Mouse (Mus musculus): Measurements from ENCODE around the gene Tgm2. TPM values are rescaled to one million over a fixed set of nuclear protein-coding genes. Genes with fewer than 3 reads are reported as not detected.

Gene Tgm2
- polyA plus RNA-seq, 1 experiment from 2014 or later, result 8.6 TPM

DNA sequence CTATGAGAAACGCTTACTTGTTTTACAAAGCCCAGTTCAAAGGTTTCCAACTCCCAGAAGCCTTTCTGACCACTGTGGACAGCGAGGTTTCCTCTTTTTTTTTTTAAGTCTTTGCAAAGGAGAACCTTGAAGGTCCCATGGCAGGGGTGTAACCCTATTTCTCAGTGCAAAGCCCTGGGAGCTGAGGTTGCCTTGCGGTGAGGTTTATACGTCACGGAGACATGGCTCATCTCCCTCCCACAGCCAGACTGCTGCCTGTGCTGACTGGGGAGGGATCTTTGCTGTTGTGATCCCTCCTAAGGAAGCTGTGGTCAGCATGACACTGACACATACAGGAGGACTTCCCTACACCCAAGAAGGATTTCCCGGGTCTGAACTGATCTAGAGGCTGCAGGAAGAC, 13.2 kb downstream of the Tgm2 start:
- H3K27me3 ChIP-seq, result no peaks in the 10 kb centered on the region
- H3K4me3 ChIP-seq, result no peak overlapping the region
- H3K9me3 ChIP-seq, result no peaks in the 10 kb centered on the region
- no peak overlapping the region for H3K9ac ChIP-seq
- H3K4me2 ChIP-seq, result no peak overlapping the region
- H3K27ac ChIP-seq (replicated peaks), result no peak overlapping the region
- 80% methylated on average over 6 of the region's 6 CpGs for WGBS
- no peaks in the 10 kb centered on the region for H3K4me1 ChIP-seq (replicated peaks)
- no peak for ATAC-seq (ENCODE audit: low FRiP score, low read depth)
- H3K36me3 ChIP-seq, result no peaks in the 10 kb centered on the region

DNA sequence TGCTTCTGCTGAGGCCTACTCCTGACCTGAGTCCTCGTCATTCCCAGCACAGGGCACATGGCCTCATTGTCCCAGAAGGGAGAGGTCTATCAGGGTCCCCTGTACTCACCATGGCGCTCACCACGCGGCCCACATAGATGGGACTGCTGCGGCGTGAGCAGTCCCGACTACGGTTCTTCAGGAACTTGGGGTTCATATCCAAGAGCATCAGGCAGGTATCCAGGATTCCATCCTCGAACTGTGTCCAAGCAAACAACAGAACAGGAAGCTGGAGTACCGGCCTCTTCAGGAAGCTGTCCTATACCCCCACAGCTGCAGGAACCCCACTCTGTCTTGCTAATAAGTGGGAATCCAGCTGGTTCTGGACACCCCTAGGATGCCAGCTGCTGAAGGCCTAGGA, 13.9 kb downstream of the Tgm2 start:
- H3K36me3 ChIP-seq, result no peaks in the 10 kb centered on the region
- no peak for ATAC-seq (ENCODE audit: low FRiP score, low read depth)
- no peaks in the 10 kb centered on the region for H3K9me3 ChIP-seq
- no peak overlapping the region for H3K4me3 ChIP-seq
- H3K4me1 ChIP-seq (replicated peaks), result no peaks in the 10 kb centered on the region
- H3K4me2 ChIP-seq, result no peak overlapping the region
- H3K27ac ChIP-seq (replicated peaks), result no peak overlapping the region
- no peaks in the 10 kb centered on the region for H3K27me3 ChIP-seq
- no peak overlapping the region for H3K9ac ChIP-seq
- 89% methylated on average over 10 of the region's 10 CpGs for WGBS

DNA sequence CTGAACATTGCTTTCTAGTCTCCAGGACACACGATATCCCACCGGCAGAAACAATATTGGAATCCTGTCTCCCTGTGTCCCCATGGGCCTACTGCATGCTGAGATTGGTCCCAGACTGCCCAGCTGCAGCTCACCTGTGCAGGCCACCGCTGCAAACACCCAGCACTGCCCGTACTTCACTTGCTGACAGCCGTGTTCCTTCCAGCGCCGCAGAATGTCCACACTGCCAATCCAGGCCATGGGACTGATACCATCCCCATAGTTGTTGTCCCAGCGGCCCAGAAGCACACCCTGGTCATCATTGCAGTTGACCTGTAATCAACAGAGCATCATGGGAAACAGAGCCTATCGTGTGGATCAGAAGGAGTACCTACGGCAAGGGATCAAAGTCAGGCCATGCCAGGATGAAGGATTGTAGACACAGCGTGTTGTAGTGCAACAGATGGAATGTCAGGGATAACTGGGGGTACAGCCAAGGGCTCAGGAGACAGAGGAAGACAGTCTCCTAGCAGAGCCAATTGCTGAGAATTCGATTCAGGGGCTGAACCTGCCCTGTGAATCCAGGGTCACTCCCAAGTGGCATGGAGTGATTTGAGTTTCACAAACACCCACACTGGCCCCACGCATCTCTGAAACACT, 14.9 kb downstream of the Tgm2 start:
- Histone ChIP-seq H3K9ac (no peak overlapping the region), H3K4me1 (replicated peaks) (no peaks in the 10 kb centered on the region), H3K36me3 (no peaks in the 10 kb centered on the region), H3K27me3 (no peaks in the 10 kb centered on the region), H3K4me2 (no peak overlapping the region), H3K27ac (replicated peaks) (no peak overlapping the region), H3K4me3 (no peak overlapping the region), H3K9me3 (no peaks in the 10 kb centered on the region)
- ATAC-seq (ENCODE audit: low FRiP score, low read depth), result no peak
- 93% methylated on average over 13 of the region's 13 CpGs for WGBS

DNA sequence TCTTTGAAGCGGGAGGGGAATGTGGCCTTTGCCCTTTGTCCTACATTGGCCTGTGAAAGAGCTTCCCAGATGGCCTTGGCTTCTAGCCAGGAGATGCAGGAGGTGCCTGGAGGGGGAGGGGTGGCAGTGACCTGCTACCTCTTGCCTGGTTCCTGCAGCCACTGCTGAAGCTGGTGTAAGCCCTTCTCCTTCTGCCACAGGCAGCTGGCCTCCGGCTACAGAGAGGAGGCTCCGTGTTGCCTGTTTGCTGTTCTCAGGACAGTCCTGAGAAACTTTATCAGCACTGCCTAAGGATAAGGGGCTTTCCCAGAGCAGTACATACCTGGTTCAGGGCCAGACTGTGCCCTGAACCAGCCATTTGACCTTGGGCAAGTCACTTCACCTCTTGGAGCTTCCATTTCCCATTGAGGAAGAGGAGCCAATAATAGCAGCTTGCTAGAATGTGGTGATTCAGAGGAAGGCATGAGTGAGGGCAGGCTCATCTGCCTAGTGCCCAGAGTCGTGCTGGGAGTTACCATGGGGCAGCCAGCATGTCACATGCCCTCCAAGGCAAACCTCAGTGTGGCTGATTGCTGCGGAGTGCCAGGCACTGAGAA, 15.7 kb downstream of the Tgm2 start:
- H3K27ac ChIP-seq (replicated peaks), result no peak overlapping the region

DNA sequence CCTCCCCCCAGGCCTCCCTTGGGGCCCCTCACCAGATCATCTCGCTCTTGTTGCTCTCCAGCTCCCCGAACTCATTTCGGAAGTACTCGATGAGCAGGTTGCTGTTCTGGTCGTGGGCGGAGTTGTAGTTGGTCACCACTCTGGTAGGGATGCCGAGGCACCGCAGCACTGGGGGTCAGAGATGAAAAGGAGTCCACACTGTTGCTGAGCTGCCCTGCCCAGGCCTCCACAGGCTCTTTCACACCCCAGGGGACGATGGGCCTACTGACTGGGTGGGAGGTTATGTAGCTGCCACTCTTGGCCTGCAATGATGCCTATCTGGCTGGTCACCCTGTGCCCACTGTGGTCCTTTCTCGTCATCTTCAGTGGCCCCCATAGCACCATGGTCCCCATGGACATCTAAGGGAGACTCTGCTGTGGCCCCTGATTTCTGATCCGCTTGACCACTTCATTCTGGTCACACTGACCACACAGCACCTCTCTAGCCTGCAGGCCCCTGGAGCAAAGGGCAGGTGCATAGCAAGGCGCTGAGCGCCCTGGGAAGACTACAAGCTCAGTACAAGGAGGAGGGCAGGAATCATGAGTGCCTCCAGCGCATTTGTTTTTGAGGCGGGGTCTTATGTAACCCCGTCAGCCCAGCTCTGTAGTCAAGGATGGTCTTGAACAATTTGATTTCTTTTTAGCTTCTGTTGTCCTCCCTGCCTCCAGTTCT, 16.8 kb downstream of the Tgm2 start:
- H3K4me2 ChIP-seq, result no peak overlapping the region
- ATAC-seq (ENCODE audit: low FRiP score, low read depth), result no peak
- H3K9ac ChIP-seq, result no peak overlapping the region
- H3K27me3 ChIP-seq, result no peaks in the 10 kb centered on the region
- H3K4me1 ChIP-seq (replicated peaks), result no peaks in the 10 kb centered on the region
- H3K9me3 ChIP-seq, result no peaks in the 10 kb centered on the region
- H3K4me3 ChIP-seq, result no peak overlapping the region
- no peak overlapping the region for H3K27ac ChIP-seq (replicated peaks)
- no peaks in the 10 kb centered on the region for H3K36me3 ChIP-seq
- 86% methylated on average over 16 of the region's 16 CpGs for WGBS

More for the DNA sequence above, 15.7 kb downstream of the Tgm2 start:
- no peaks in the 10 kb centered on the region for H3K36me3 ChIP-seq
- no peaks in the 10 kb centered on the region for H3K4me1 ChIP-seq (replicated peaks)
- no peak overlapping the region for H3K9ac ChIP-seq
- WGBS, result 51% methylated on average over 5 of the region's 5 CpGs
- H3K9me3 ChIP-seq, result no peaks in the 10 kb centered on the region
- H3K4me3 ChIP-seq, result no peak overlapping the region
- H3K4me2 ChIP-seq, result no peak overlapping the region
- H3K27me3 ChIP-seq, result no peaks in the 10 kb centered on the region
- no peak for ATAC-seq (ENCODE audit: low FRiP score, low read depth)

DNA sequence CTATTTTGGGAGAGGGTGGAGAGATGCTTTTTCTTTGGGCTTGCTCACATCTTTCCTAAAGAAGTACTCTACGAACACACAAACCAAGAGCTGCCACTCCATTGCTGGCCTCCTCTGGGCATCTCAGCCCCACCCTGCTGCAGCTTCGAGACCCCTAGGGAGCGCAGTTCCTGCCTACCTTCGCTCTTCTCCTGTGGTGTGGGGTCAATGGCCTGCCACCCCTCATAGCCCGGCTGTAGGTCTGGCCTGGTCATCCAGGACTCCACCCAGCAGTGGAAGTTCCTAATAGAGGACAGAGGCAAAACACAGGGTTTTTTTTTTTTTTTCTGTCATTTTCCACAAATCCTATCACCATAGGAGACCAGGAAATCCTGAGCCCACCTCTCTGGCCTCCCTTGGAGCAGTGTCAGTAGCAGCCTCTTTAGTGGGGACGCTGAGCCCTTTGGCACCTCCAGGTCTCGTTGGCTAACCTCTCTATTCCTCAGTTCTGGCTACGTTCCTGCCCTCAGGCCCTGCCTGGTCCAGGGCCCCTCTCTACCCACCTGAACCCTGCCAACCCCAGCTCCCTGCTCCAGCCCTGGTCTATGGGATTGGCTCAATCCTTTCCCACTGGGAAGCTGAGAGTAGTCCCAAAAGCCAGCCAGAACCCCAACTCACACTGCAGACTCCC, 17.6 kb downstream of the Tgm2 start:
- Histone ChIP-seq H3K27ac (replicated peaks) (no peak overlapping the region), H3K9me3 (no peaks in the 10 kb centered on the region), H3K36me3 (no peaks in the 10 kb centered on the region), H3K4me2 (no peak overlapping the region), H3K9ac (no peak overlapping the region), H3K27me3 (no peaks in the 10 kb centered on the region), H3K4me3 (no peak overlapping the region), H3K4me1 (replicated peaks) (no peaks in the 10 kb centered on the region)
- no peak for ATAC-seq (ENCODE audit: low FRiP score, low read depth)
- WGBS, result 80% methylated on average over 8 of the region's 8 CpGs

DNA sequence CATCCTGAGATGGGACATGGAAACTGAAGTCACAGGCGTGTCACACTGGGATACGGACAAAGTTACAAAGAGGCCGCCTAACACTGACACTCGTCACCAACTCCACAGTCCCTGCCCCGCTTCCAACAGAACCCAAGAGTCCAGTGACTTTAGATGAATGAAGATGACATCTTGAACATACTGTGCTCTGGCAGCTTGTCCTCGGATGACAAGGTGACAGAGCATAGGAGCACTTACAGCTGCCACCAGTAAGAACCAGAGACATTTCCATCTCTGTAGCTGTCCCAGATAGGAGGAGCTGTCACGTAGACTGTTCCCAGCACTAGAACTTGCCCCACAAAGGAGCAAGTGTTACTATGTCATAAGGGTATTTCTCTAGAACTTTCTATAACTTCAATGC, 18.4 kb downstream of the Tgm2 start:
- H3K4me3 ChIP-seq, result no peak overlapping the region
- no peak overlapping the region for H3K4me2 ChIP-seq
- H3K27me3 ChIP-seq, result no peaks in the 10 kb centered on the region
- no peaks in the 10 kb centered on the region for H3K36me3 ChIP-seq
- no peak overlapping the region for H3K9ac ChIP-seq
- no peak overlapping the region for H3K27ac ChIP-seq (replicated peaks)
- WGBS, result 93% methylated on average over 7 of the region's 7 CpGs
- H3K4me1 ChIP-seq (replicated peaks), result no peaks in the 10 kb centered on the region
- no peak for ATAC-seq (ENCODE audit: low FRiP score, low read depth)
- no peaks in the 10 kb centered on the region for H3K9me3 ChIP-seq

DNA sequence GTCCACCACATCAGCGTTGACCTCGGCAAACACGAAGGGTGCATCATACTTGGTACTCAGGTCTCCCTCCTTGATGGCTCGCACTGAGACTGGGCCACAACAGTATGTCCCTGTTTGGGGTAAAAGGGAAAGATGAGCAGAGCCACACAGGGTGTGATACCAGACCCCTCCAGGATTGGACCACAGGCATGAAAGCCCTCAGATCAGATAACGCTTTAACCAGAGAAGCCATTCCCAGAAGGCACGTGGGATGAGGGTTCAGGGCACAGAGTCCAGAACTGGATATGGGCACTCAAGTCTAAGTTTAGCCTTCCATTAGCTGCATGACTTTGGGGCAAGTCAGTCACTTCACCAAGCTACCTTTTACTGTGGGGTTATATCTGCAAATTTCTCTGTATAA, 19.0 kb downstream of the Tgm2 start:
- H3K9me3 ChIP-seq, result no peaks in the 10 kb centered on the region
- WGBS, result 97% methylated on average over 6 of the region's 6 CpGs

DNA sequence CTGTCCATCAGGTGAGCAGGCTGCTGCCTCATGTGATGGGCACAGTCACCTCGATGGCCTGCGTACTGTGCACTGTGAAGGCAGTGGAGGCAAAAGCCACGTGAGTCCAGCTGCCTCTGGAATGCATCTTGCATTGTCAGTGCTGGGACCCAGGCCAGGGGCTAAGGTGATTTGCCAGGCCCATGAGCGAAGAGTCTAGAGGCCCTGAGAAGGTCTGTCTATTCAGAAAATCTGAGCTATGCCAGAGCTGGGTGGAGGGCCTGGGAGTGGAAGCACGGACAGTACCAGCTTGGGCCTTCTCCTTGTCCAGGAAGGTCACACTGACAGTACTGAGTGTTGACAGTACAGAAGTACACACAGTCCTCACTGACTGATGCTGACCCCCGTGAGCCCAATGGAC, 23.4 kb downstream of the Tgm2 start:
- Histone ChIP-seq H3K4me2 (no peak overlapping the region), H3K4me3 (no peak overlapping the region), H3K27me3 (no peaks in the 10 kb centered on the region), H3K27ac (replicated peaks) (no peak overlapping the region), H3K36me3 (no peaks in the 10 kb centered on the region), H3K4me1 (replicated peaks) (peaks cover 16% of the 10 kb centered on the region), H3K9ac (no peak overlapping the region), H3K9me3 (no peaks in the 10 kb centered on the region)
- 0 out of 2 replicates have a peak, but pooled peaks have one; percentile 19 for ATAC-seq (ENCODE audit: low FRiP score, low read depth)
- WGBS, result 74% methylated on average over 6 of the region's 6 CpGs

More for the DNA sequence above, 19.0 kb downstream of the Tgm2 start:
- peaks cover 6% of the 10 kb centered on the region; the same call in 1 of the 2 replicates for H3K4me1 ChIP-seq (replicated peaks)
- no peaks in the 10 kb centered on the region for H3K27me3 ChIP-seq
- no peak overlapping the region for H3K4me3 ChIP-seq
- H3K4me2 ChIP-seq, result no peak overlapping the region
- no peak for ATAC-seq (ENCODE audit: low FRiP score, low read depth)
- H3K36me3 ChIP-seq, result no peaks in the 10 kb centered on the region
- no peak overlapping the region for H3K27ac ChIP-seq (replicated peaks)
- H3K9ac ChIP-seq, result no peak overlapping the region

DNA sequence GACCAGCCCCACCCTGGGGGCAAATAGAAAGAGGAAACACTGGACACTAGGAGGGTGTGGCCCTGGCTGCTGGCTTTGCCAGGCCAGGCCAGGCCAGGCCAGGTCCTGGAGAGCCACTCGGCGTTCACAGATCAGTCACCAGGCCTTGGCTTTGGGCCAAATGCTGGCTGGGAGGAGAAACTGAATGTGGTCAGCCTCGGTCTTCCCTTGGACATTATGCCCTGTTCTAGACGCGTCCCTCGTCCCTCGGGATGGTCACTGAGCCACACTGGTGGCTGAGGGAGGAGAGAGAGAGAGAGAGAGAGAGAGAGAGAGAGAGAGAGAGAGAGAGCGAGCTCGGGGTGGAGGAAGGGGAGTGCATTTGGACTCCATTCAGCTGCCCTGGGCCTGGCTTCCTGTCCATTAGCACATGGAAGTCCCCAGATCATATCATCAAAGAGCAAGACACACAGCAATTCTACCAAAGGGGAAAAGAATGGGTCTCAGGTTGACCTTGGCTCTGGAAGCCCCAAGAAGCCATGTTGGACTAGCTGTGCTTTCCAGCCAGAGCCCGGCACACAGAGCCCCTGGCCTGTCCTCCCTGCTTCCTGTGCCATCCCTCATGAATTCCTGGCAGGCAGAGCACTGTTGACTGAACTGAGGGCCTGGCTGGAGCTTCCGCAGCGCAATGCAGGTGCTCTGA, 24.4 kb downstream of the Tgm2 start:
- 55% methylated on average over 11 of the region's 12 CpGs for whole genome bisulfite sequencing
- no peak for ATAC-seq (ENCODE audit: low FRiP score, low read depth)
- no peaks in the 10 kb centered on the region for H3K36me3 ChIP-seq
- no peak overlapping the region for H3K4me2 ChIP-seq
- no peaks in the 10 kb centered on the region for H3K9me3 ChIP-seq
- no peak overlapping the region for H3K4me3 ChIP-seq
- H3K27me3 ChIP-seq, result no peaks in the 10 kb centered on the region
- H3K27ac ChIP-seq (replicated peaks), result no peak overlapping the region; the same call in 1 of the 2 replicates
- H3K9ac ChIP-seq, result no peak overlapping the region
- H3K4me1 ChIP-seq (replicated peaks), result peaks cover 16% of the 10 kb centered on the region

DNA sequence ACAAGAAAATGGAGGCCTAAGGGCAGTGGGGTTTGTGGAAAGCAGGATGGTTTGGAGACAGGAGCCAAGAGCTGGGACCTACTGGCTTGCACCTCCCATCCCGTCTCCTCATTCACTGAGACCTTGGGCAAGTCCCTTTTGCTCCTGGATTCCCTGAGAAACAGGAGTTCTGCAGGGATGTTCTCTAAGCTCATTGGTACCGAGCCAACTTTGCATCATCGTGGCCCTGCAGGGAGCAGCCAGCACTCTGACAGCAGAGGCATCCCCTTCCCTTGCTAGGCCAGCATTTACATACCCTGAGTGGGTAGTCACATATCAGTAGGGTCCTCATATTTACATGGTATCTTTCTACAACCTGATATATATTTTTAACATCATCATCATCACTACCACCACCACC, 25.4 kb downstream of the Tgm2 start:
- peaks cover 16% of the 10 kb centered on the region for H3K4me1 ChIP-seq (replicated peaks)
- 77% methylated on average over 3 of the region's 3 CpGs for WGBS

DNA sequence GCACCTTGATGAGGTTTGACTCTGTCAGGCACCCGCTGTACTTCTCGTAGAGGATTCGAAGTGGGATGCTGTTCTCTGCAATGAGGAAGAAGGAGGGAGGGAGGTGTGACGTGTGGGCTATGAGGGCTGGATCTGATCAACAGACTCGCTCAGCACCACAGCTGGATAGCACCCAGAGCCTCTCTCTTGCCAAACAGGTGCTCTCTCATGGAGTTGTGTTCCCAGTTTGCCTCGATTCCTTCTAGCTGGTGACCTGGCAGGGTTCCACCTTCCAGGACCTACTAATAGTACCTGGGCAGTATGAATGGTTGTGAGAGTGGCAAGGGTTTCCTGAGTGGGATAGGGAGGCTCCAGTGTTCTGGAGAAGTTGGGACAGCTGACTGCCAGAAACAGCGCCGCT, 26.0 kb downstream of the Tgm2 start:
- Histone ChIP-seq H3K4me2 (no peak overlapping the region), H3K27me3 (no peaks in the 10 kb centered on the region), H3K4me1 (replicated peaks) (peaks cover 16% of the 10 kb centered on the region), H3K36me3 (no peaks in the 10 kb centered on the region), H3K27ac (replicated peaks) (no peak overlapping the region), H3K4me3 (no peak overlapping the region), H3K9me3 (no peaks in the 10 kb centered on the region), H3K9ac (no peak overlapping the region)
- no peak for ATAC-seq (ENCODE audit: low FRiP score, low read depth)
- 87% methylated on average over 8 of the region's 8 CpGs for WGBS

More for the DNA sequence above, 25.4 kb downstream of the Tgm2 start:
- H3K36me3 ChIP-seq, result no peaks in the 10 kb centered on the region
- H3K27me3 ChIP-seq, result no peaks in the 10 kb centered on the region
- H3K9me3 ChIP-seq, result no peaks in the 10 kb centered on the region
- no peak overlapping the region for H3K9ac ChIP-seq
- H3K27ac ChIP-seq (replicated peaks), result no peak overlapping the region
- H3K4me3 ChIP-seq, result no peak overlapping the region
- no peak for ATAC-seq (ENCODE audit: low FRiP score, low read depth)
- H3K4me2 ChIP-seq, result no peak overlapping the region
